Mouse (Mus musculus) liver, embryonic 14.5 days (tissue): ENCODE measurements at regions not wholly inside any gene's neighbourhood (a gene's known extent, or its start where the extent isn't known, plus 50 kb on each side); places are given as distances from the start of the nearest gene placed in this dataset.

Experiments
- ATAC-seq: fragments of 200-750 bp; cut with Nextera tagmentation; 2 replicates; pipeline ENCODE4 v1.8.0; 2017; ENCODE audit warnings: moderate number of reproducible peaks, mild to moderate bottlenecking, moderate library complexity; ENCODE audit not compliant: insufficient read depth
- DNase-seq, 3 experiments: peaks; one replicate each; pipeline ENCODE4 v3.0.0-alpha.2; 2012 to 2013; ENCODE audit warnings: low read depth in 3 of 3, low spot score in 3 of 3
- H3K27ac ChIP-seq: fragments of 300-500 bp; sonication (generic); 2 replicates; pipeline ENCODE4 v1.5.1; 2014; ENCODE audit warnings: moderate library complexity, mild to moderate bottlenecking, control low read depth, inconsistent platforms
- H3K27me3 ChIP-seq: fragments of 300-500 bp; sonication (generic); 2 replicates; pipeline ENCODE4 v1.6.1; 2014; ENCODE audit warnings: mild to moderate bottlenecking, low read length, moderate library complexity; ENCODE audit not compliant: control insufficient read depth, insufficient read depth
- H3K36me3 ChIP-seq: fragments of 300-500 bp; sonication (generic); replicated peaks from 2 replicates; pipeline ENCODE4 v1.6.1; 2014; ENCODE audit warnings: low read depth; ENCODE audit not compliant: control insufficient read depth, insufficient read depth
- H3K4me1 ChIP-seq, 2 experiments: fragments of 200-500 bp in 1 of 2; fragments of 300-500 bp in 1 of 2; sonication (generic) in 1 of 2; replicated peaks; 2 replicates each; pipeline ENCODE4 v1.6.1; 2012 to 2014; ENCODE audit warnings: antibody characterized with exemption in 1 of 2, inconsistent platforms in 1 of 2, low read length in 1 of 2; ENCODE audit not compliant: control insufficient read depth in 2 of 2, insufficient read depth in 2 of 2
- H3K4me2 ChIP-seq: fragments of 300-500 bp; sonication (generic); 2 replicates; pipeline ENCODE4 v1.6.1; 2014; ENCODE audit warnings: low read depth, mild to moderate bottlenecking, control low read depth, moderate library complexity
- H3K4me3 ChIP-seq, 2 experiments: fragments of 200-500 bp in 1 of 2; fragments of 300-500 bp in 1 of 2; sonication (generic) in 1 of 2; 2 replicates each; pipeline ENCODE4 v1.5.1; 2012 to 2014; ENCODE audit warnings: low read depth in 2 of 2, low read length in 2 of 2, mild to moderate bottlenecking in 2 of 2, control low read depth in 1 of 2, inconsistent platforms in 1 of 2, moderate library complexity in 1 of 2; ENCODE audit not compliant: insufficient read depth in 1 of 2
- H3K9ac ChIP-seq: fragments of 300-500 bp; sonication (generic); replicated peaks from 2 replicates; pipeline ENCODE4 v1.6.1; 2014; ENCODE audit warnings: mild to moderate bottlenecking, control low read depth, moderate library complexity
- H3K9me3 ChIP-seq: fragments of 300-500 bp; sonication (generic); 2 replicates; pipeline ENCODE4 v1.6.1; 2016; ENCODE audit warnings: low read length, mixed read lengths; ENCODE audit not compliant: control insufficient read depth
- CTCF ChIP-seq: IDR thresholded peaks from 2 replicates; pipeline ENCODE4 v1.5.1; 2016; ENCODE audit warnings: antibody characterized with exemption, low read depth, control low read depth
- EP300 ChIP-seq: IDR thresholded peaks from 2 replicates; pipeline ENCODE4 v1.6.1; 2016; ENCODE audit warnings: antibody characterized with exemption, low read depth
- WGBS: fragments of 180-500 bp; shearing (Covaris S2); extraction: QIAGEN DNeasy Blood & Tissue Kit; methylation state at CpG from one replicate; pipeline ENCODE4 v1.1.7; 2014; ENCODE audit not compliant: insufficient replicate concordance; 5-methylcytosine and 5-hydroxymethylcytosine counted together

DNA sequence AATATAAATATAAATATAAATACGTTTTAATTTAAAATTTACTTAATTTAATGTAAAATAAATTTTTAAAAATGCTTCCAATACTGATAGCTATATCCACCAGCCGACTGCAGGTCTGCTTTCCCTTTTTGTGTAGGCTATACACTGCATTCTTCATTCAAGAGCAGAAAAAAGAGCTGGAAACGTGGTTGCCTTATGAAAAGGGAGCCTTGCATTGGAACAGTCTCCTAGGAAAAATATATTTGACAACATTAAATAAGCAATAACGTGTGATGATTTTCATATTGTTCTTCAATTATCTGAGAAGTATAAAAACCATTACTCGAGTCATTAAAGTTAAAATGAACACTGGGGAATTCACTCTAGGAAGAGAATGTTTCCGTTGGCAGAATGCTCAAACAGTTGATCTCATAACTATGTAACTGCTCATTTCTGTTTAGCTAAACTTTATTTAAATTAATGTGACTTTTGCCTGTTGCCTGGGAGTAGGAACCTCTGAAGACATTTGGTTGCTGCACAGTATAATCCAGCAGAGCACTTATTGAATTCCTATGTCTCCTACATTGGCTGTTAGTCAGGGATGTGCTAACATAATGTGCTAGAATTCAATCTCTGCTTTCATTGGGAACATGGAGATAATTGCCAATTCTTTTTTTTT is 172.0 kb downstream of the Lurap1l start:
- Histone ChIP-seq H3K27me3 (no peaks in the 10 kb centered on the region), H3K4me2 (no peak overlapping the region), H3K36me3 (no peaks in the 10 kb centered on the region), H3K4me1 (no peaks in the 10 kb centered on the region), H3K9me3 (no peaks in the 10 kb centered on the region), H3K9ac (no peak overlapping the region), H3K4me3 (no peak overlapping the region), H3K27ac (no peak overlapping the region)
- ATAC-seq (no peak), DNase-seq (no peak)
- TF ChIP-seq EP300 (no peak), CTCF (no peak)
- 44% methylated on average over 6 of the region's 6 CpGs for WGBS

DNA sequence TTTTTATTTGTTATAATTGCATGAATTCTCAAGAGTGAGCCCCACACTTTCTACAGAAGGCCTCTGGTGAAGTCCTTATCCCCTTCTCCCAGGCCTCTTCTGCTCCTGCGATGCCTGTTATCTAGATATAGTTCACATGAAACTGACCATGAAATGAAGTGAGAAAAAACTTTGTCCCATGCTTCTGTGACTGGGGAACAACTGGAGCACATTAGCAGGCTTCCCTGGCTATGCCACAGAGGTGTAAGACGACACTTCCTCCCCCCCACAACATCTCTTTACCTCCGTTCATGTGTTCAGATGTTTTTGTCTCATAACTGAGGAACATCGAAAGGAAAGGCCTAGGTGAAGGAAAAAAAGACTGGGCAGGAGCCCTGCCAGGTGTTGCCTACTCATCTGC is 174.7 kb downstream of the Lurap1l start:
- no peaks in the 10 kb centered on the region for H3K9me3 ChIP-seq
- TF ChIP-seq EP300 (no peak), CTCF (no peak)
- no peak overlapping the region for H3K4me3 ChIP-seq
- no peaks in the 10 kb centered on the region for H3K36me3 ChIP-seq
- ATAC-seq (no peak), DNase-seq (no peak)
- H3K9ac ChIP-seq, result no peak overlapping the region
- H3K27ac ChIP-seq, result no peak overlapping the region
- no peaks in the 10 kb centered on the region for H3K27me3 ChIP-seq
- H3K4me1 ChIP-seq, result no peaks in the 10 kb centered on the region
- no peak overlapping the region for H3K4me2 ChIP-seq
- WGBS, result 38% methylated on average over 4 of the region's 4 CpGs

DNA sequence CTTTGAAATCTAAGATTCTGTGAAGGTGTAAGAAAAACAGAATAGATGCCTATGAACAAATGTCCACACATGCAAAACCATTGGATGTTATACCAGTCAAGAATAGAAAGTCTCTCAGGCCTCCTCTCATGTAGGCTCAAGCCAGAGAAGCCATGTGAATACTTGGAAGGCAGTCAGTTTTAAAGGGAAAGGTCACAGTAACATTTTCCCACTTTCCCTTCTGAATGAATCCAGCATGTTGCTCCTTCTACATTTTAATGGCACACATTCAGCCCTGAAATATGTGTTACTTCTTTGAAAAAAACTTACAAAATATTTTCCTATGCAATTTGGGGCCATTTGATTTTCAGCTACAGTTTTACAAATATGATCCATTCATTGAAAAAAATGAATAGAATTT is 186.1 kb downstream of the Lurap1l start:
- Histone ChIP-seq H3K9me3 (no peaks in the 10 kb centered on the region), H3K4me1 (no peaks in the 10 kb centered on the region; a peak in 1 of 4 replicates), H3K27me3 (no peaks in the 10 kb centered on the region), H3K4me2 (no peak overlapping the region), H3K4me3 (no peak overlapping the region), H3K36me3 (no peaks in the 10 kb centered on the region), H3K9ac (no peak overlapping the region), H3K27ac (no peak overlapping the region)
- DNase-seq, result no peak
- TF ChIP-seq CTCF (no peak), EP300 (no peak)
- ATAC-seq, result no peak

DNA sequence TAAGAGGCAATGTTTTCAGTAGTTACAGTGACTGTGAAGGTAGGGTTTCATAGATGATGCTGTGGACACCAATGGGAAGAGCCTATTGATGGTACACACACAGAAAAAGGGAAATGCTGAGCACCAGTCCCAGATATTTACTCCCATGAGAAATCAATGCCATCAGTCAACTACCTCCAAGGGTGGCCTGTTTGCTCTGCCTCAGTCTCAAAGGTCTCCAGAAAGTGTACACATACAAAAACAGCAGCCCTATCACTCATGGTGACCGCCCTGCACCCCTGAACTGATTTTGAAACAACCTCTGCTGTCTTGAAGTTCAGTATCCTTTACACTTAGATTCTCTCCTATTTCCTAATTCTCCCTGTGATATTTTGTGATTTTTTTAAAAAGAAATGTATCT is 187.2 kb downstream of the Lurap1l start:
- no peak overlapping the region for H3K27ac ChIP-seq
- ATAC-seq (no peak), DNase-seq (peak in 1 of 3 experiments; percentile 3)
- no peaks in the 10 kb centered on the region for H3K36me3 ChIP-seq
- H3K4me1 ChIP-seq, result no peaks in the 10 kb centered on the region; a peak in 1 of 4 replicates
- no peak overlapping the region for H3K4me3 ChIP-seq
- WGBS, result 25% methylated on average over 1 of the region's 1 CpGs
- no peaks in the 10 kb centered on the region for H3K27me3 ChIP-seq
- TF ChIP-seq EP300, result no peak
- no peak for TF ChIP-seq CTCF
- H3K9me3 ChIP-seq, result no peaks in the 10 kb centered on the region
- H3K9ac ChIP-seq, result no peak overlapping the region
- no peak overlapping the region for H3K4me2 ChIP-seq

DNA sequence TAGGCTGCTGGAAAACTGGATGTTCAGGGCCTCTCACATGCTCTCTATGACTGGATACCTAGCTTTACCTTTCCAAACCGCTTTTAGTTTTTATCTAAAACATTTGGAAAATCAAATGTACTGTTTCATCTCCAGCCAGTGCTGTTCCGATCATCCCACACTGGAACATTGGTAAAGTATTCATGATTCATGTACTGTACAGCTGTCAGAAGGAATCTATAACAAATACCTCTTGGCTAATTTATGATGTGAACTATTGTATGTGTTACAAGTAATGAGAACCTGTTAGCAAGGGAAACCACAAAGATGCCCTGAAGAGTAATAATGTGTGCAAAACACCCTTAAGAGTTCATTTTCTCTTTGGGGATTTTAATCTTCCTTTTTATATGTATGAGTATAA is 190.6 kb downstream of the Lurap1l start:
- Histone ChIP-seq H3K9ac (no peak overlapping the region), H3K36me3 (no peaks in the 10 kb centered on the region), H3K9me3 (no peaks in the 10 kb centered on the region), H3K27ac (no peak overlapping the region), H3K4me3 (no peak overlapping the region), H3K4me2 (no peak overlapping the region), H3K27me3 (no peaks in the 10 kb centered on the region), H3K4me1 (no peaks in the 10 kb centered on the region; a peak in 1 of 4 replicates)
- no peak for TF ChIP-seq EP300
- WGBS, result 50% methylated on average over 2 of the region's 2 CpGs
- ATAC-seq, result no peak
- DNase-seq, result no peak
